Mouse (Mus musculus) small intestine, adult 2 months (tissue): ENCODE measurements around the gene Eif4g3. TPM values are rescaled to one million over a fixed set of nuclear protein-coding genes. Genes with fewer than 3 reads are reported as not detected.

Experiments used
- H3K27ac ChIP-seq: fragments of 200-500 bp; 2 replicates; pipeline ENCODE4 v1.5.1; 2012; ENCODE audit warnings: low read depth, low read length, control low read depth, inconsistent platforms; ENCODE audit not compliant: insufficient read depth
- H3K27me3 ChIP-seq: fragments of 200-500 bp; 2 replicates; pipeline ENCODE4 v1.6.1; 2012; ENCODE audit warnings: mild to moderate bottlenecking, moderate library complexity, low read length, inconsistent platforms; ENCODE audit not compliant: control insufficient read depth, insufficient read depth
- H3K36me3 ChIP-seq: fragments of 200-500 bp; 2 replicates; pipeline ENCODE4 v1.6.1; 2012; ENCODE audit warnings: mild to moderate bottlenecking, low read length, control low read depth, inconsistent platforms; ENCODE audit not compliant: control insufficient read depth, insufficient read depth
- H3K4me1 ChIP-seq: fragments of 200-500 bp; 2 replicates; pipeline ENCODE4 v1.6.1; 2012; ENCODE audit warnings: low read length, inconsistent platforms, mixed read lengths; ENCODE audit not compliant: control insufficient read depth, insufficient read depth, insufficient read length
- H3K4me3 ChIP-seq: fragments of 200-500 bp; 2 replicates; pipeline ENCODE4 v1.5.1; 2012; ENCODE audit warnings: low read depth, mild to moderate bottlenecking, control low read depth, inconsistent platforms, low read length, moderate library complexity
- CTCF ChIP-seq: fragments of 200-500 bp; IDR thresholded peaks from 2 replicates; pipeline ENCODE4 v1.5.1; 2012; ENCODE audit warnings: low read depth, mild to moderate bottlenecking, control low read depth, inconsistent platforms, low read length, moderate library complexity, mixed read lengths; ENCODE audit not compliant: insufficient replicate concordance, insufficient read length; ENCODE audit errors: extremely low read depth
- POLR2A ChIP-seq: fragments of 200-500 bp; IDR thresholded peaks from 2 replicates; pipeline ENCODE4 v1.6.1; 2012; ENCODE audit warnings: low read depth, mild to moderate bottlenecking, control low read depth, inconsistent platforms, low read length, moderate library complexity
- WGBS: fragments of 180-500 bp; shearing (Covaris S2); methylation state at CpG from one replicate; pipeline ENCODE4 v1.1.7; 2018; 5-methylcytosine and 5-hydroxymethylcytosine counted together
- polyA plus RNA-seq: library from polyadenylated mRNA; depleted of rRNA; stranded (reverse); fragments of >200 nt; gene quantifications from 2 replicates; pipeline ENCODE4 v1.2.3, GENCODE M21; 2012

The Eif4g3 gene
- polyA plus RNA-seq, 1 experiment, result 19.4 TPM

GRCm38 (mm10) chr4:138127781-138128180 is 135.0 kb downstream of the Eif4g3 start:
- no peaks in the 10 kb centered on the region for H3K4me1 ChIP-seq
- H3K4me3 ChIP-seq, result no peak overlapping the region
- H3K27me3 ChIP-seq, result no peaks in the 10 kb centered on the region
- H3K27ac ChIP-seq, result no peak overlapping the region
- peaks cover 20% of the 10 kb centered on the region for H3K36me3 ChIP-seq
- TF ChIP-seq CTCF (no peak), POLR2A (no peak)
- WGBS, result 84% methylated on average over 7 of the region's 7 CpGs

DNA sequence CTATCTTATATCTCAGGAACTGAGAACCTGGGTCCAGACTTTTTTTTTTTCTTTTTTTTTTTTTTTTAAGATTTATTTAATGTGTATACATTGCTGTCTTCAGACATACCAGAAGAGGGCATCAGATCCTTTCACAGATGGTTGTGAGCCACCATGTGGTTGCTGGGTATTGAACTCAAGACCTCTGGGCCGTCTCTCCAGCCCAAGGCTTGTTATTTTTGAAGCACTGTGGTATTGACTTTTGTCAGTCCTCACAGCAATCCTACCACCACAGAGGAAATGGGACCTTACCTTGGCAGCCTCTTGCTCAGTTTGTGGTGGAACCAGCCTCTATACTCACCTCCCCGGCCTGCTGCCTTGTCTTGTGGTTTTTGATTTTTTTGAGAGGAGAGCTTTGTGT is 137.3 kb downstream of the Eif4g3 start:
- Histone ChIP-seq H3K36me3 (peaks cover 26% of the 10 kb centered on the region), H3K27ac (no peak overlapping the region), H3K27me3 (no peaks in the 10 kb centered on the region), H3K4me3 (no peak overlapping the region), H3K4me1 (no peaks in the 10 kb centered on the region)
- no peak for TF ChIP-seq CTCF
- 74% methylated on average over 2 of the region's 2 CpGs for WGBS

- H3K27ac ChIP-seq, result no peak overlapping the region
- TF ChIP-seq CTCF (no peak), POLR2A (no peak)
- peaks cover 24% of the 10 kb centered on the region for H3K36me3 ChIP-seq
- H3K4me3 ChIP-seq, result no peak overlapping the region
- 85% methylated on average over 9 of the region's 9 CpGs for WGBS
- H3K27me3 ChIP-seq, result no peaks in the 10 kb centered on the region
- no peaks in the 10 kb centered on the region for H3K4me1 ChIP-seq
Measured at GRCm38 (mm10) chr4:138131226-138131625, 138.4 kb downstream of the Eif4g3 start.

- 95% methylated on average over 3 of the region's 3 CpGs for WGBS
- Histone ChIP-seq H3K27me3 (no peaks in the 10 kb centered on the region), H3K4me1 (no peaks in the 10 kb centered on the region), H3K4me3 (no peak overlapping the region), H3K36me3 (peaks cover 20% of the 10 kb centered on the region), H3K27ac (no peak overlapping the region)
- TF ChIP-seq POLR2A, result no peak
- TF ChIP-seq CTCF, result no peak
Measured at GRCm38 (mm10) chr4:138131716-138132115, 138.9 kb downstream of the Eif4g3 start.

- WGBS, result 92% methylated on average over 9 of the region's 9 CpGs
- no peak for TF ChIP-seq POLR2A
- no peak for TF ChIP-seq CTCF
Measured at GRCm38 (mm10) chr4:138133360-138133759, 140.5 kb downstream of the Eif4g3 start.

DNA sequence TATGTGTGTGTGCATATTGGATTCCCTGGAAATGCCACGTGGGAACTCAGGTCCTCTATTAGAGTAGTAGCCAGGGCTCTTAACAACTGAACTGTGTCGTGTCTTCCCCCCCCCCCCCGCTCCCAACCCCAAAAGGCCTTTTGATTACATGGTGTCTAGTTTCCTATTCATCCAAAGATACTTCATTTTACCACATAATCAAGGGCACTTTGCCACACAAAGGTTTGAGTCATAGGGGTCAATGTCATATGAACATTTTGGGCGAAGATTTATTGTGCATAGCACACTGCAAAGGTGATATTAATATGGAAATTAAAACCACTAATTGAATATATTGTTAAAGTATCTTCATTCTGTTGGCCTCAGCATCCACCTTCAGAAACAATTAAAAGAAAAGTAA is 144.5 kb downstream of the Eif4g3 start:
- Histone ChIP-seq H3K27ac (no peak overlapping the region), H3K4me3 (no peak overlapping the region), H3K4me1 (no peaks in the 10 kb centered on the region), H3K36me3 (peaks cover 10% of the 10 kb centered on the region; the same call in 1 of the 2 replicates), H3K27me3 (no peaks in the 10 kb centered on the region)
- 66% methylated on average over 4 of the region's 4 CpGs for WGBS
- no peak for TF ChIP-seq CTCF
- TF ChIP-seq POLR2A, result no peak

More at GRCm38 (mm10) chr4:138133360-138133759, 140.5 kb downstream of the Eif4g3 start:
- H3K27ac ChIP-seq, result no peak overlapping the region
- H3K4me3 ChIP-seq, result no peak overlapping the region
- no peaks in the 10 kb centered on the region for H3K27me3 ChIP-seq
- H3K4me1 ChIP-seq, result no peaks in the 10 kb centered on the region
- peaks cover 11% of the 10 kb centered on the region; the same call in 1 of the 2 replicates for H3K36me3 ChIP-seq

- WGBS, result 86% methylated on average over 17 of the region's 17 CpGs
- peaks cover 9% of the 10 kb centered on the region; the same call in 1 of the 2 replicates for H3K36me3 ChIP-seq
- H3K4me1 ChIP-seq, result no peaks in the 10 kb centered on the region
- no peaks in the 10 kb centered on the region for H3K27me3 ChIP-seq
- no peak overlapping the region for H3K27ac ChIP-seq
- no peak overlapping the region for H3K4me3 ChIP-seq
- TF ChIP-seq CTCF (no peak), POLR2A (no peak)
Measured at GRCm38 (mm10) chr4:138137804-138138203, 145.0 kb downstream of the Eif4g3 start.
